Mouse (Mus musculus): ENCODE results near the gene Mrpl23.
A peak's percentile ranks its signal among the peaks of the same experiment; 100 is the strongest.

The Mrpl23 gene

DNA sequence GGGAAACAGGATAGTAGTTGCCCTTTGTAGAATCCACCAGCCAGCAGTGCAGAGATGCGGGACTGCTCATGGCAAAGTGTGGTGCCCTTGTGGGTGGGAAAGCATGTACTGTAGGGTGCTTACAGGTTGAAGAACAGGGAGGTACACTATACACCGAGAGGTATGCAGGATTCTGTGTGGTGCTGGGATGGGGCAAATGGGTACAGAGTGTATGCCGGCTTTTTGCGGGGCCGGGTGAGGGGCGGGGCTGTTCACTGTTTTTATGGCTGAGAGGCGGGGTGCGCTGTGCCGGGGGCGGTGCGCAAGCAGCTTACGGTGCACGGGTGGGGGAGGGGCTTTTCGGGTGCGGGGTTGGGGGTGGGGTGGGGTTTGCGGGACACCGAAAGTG lies at the start of gene Mrpl23:
Gene Mrpl23, plus strand, starts transcription at position 16 of the 388 bp plus-strand sequence.
- no peak for DNase-seq (ENCODE audit: low spot score)

DNA sequence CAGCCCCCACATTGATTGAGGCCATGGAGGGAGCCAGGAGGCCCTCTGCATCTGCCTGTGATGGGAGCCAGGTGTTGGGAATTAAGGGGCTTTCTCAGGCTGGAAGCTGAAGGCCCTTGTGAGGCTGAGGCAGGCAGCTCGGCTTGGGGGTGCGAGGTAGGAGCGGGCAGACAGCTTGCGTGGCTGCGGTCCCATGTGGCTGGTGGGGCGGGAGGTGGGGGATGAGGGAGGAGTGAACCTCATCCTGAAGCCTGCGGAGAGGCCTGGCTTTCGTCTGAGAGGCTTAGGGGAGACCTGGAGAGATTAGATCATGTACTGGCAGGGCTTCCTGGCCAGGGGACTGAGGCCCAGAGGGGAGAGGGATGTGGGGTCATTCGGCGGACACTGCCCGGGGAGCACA lies 49.4 kb upstream of the Mrpl23 start:
- no peak for DNase-seq (ENCODE audit: low spot score)

DNA sequence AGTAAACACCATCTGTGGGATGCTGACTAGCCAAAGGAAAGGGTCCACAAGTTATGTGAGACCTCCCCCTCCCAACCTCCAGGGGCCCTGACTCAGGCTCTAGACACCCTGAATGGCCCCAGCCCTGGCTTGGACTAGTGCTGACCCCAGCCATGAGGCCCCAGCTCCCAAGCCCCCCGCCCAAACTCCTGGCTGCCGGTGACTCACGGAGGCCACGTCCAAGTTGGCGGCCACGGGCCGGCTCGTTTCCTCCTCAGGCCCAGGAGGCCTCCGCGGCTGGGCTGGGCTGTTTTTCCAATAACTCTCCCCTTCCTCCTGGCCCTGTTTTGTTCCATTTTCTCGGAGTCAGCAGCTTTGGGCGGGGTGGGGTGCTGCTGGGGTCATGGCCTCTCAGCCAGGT lies 47.7 kb upstream of the Mrpl23 start:
- peak; percentile 9 for DNase-seq (ENCODE audit: low spot score)

DNA sequence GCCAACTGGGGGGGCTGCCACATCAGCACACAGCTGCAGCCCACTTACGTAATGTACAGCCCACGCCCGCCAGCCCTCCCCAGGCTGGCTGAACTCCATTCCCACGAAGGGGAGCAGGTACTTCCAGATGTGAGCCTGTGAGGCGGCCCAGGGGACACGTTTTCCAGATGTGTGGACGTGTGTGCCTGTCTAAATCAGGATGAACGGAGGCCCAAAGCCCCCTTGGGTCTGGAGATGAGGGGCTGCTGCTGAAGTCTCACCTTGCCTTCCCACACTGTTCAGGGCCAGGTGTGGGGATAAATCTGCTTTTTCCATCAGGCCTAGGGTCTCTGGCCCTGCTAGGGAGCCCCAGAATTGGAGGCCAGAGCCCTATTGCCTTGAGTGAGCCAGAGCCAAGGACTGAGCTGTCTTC lies 45.7 kb upstream of the Mrpl23 start:
- DNase-seq (ENCODE audit: low spot score): no peak

DNA sequence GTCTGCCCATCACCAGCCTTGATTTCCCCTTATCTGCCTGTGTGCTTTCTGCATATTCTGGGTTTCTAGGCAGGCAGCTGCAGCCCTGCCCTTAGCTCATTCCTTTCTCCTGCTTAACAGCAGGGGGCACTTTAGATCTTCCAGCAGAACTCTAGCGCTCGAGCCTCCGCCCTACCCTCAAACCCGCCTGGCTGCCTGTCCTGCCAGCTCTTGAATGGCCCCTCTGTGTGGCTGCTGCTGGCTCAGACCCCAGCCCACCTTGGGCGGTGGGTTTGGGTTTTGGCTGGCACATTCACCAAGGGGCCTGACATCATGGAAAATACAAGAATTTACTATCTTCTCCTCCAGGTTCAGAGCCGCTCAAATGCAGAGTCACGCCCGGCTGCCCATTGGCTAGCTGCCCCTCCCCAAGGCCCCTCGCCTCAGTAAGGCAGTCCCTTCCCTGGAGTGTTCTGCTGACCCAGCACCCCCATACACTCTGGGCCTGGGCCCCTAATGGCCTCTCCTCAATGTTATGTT lies 45.1 kb upstream of the Mrpl23 start:
- DNase-seq (ENCODE audit: low spot score): no peak

DNA sequence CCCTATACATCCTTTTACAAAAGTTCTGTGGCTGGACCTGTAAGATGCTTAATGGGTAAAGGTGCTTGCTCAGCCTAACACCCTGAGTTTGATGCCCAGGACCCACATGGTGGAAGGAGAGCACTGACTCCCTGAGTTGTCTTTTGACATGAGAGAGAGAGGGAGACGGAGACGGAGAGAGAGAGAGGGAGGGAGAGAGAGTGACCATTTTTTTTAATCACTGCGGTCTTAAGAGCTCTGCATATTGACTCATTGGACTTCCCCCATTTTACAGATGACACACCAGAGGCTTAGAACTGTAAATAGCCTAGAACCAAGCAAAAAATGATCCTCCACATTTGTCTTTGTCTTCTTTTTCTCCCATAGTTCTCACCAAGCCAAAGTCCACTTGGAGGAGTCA lies 44.4 kb upstream of the Mrpl23 start:
- DNase-seq (ENCODE audit: low spot score): no peak

DNA sequence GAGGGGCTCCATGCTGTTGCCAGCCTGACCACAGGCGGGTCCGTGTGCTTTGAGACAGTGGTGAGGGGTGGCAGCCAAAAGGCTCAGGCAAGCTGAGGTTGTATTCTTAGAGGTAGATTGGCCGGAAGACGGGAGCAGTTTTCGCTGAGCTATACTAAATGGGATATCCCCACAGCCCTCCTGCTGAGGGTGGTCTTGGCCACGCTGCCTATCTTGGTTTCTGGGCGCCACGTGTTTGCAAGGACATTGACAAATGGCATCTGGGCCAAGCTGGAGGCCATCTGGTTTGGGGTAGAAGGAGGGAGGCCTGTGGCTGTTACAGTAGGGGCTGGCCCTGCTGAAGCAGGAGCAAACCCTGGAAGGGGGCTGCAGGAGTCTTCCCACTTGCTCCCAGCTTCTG lies 39.0 kb upstream of the Mrpl23 start:
- DNase-seq (ENCODE audit: low spot score): no peak

DNA sequence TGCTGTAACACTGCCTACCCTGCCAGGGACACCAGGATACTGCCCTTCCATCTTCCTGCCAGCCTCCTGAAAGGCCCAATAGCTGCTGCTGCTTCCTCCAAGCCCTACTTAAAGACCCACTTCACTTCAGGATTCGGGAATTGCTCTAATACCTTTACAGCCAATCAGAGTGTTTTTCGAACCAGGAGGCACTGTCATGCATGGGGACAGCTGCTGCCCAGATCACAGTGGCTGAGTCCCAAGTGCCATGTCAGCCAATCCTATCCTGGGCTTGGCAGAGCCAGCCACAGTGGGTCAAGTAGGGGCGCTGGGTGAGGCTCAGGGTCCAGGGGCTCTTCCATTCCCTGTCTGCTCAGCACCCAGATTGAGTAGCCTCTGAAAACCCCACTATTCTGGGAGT lies 36.3 kb upstream of the Mrpl23 start:
- no peak for DNase-seq (ENCODE audit: low spot score)

DNA sequence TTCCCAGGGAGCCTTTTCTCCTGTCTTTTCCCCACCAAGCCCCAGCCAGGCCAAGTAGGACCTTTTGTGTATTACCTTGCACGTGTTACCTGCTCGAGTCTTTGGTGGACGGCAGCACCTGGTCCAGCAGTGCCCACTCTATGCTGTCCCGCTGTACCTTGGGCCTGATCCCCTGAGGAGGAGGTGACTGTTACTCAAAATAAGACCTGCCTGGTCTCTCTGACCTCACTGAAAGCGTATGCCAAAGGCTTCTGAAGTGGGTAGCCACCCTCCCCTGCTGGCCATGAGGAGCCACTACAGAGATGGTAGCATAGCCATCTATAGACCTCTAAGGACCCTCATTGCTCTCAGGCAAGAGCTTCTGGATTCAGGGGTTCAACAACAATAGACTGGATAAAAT lies 35.7 kb upstream of the Mrpl23 start:
- DNase-seq (ENCODE audit: low spot score): no peak

DNA sequence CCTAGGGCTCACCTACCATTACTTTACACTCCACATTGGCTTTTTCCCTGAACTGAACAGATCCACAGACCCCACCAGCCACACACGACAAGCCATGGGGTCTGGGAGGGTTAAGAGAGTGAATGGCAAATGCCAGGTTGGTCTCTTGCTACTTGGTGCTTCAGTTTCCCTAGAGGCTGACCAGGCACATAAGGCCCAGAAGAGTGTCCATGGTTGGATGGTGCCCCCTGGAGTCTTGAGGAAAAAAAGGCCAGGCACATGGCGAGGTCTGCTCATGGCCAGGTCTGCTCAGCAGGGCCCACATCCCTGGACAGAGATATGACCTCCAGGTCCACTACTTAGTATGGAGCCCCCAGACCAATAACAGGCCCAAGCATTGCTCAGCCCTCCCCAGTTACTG lies 34.7 kb upstream of the Mrpl23 start:
- DNase-seq (ENCODE audit: low spot score): no peak

DNA sequence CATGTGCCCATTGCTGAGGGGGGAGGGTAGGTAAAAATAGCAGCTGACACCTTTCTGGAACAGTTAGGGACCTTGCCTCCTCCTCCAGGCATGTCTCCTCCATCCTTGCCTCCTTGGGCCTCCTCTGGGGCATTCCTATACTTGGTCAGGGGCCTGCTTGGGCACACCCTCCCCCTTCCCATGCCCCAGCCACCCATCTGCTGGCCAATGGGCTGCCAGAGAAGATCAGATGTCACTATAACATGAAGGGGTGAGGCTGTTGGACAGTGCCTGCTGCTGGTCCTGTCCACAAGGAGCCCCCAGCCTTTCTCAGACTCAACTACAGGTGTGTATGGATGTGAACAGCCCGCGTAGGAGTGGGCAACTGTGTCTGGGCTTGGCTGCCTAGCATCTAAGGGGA lies 33.9 kb upstream of the Mrpl23 start, which contains the start of gene Tnnt3:
Gene Tnnt3, plus strand, starts transcription at position 262 of the 400 bp plus-strand sequence.
- no peak for DNase-seq (ENCODE audit: low spot score)

DNA sequence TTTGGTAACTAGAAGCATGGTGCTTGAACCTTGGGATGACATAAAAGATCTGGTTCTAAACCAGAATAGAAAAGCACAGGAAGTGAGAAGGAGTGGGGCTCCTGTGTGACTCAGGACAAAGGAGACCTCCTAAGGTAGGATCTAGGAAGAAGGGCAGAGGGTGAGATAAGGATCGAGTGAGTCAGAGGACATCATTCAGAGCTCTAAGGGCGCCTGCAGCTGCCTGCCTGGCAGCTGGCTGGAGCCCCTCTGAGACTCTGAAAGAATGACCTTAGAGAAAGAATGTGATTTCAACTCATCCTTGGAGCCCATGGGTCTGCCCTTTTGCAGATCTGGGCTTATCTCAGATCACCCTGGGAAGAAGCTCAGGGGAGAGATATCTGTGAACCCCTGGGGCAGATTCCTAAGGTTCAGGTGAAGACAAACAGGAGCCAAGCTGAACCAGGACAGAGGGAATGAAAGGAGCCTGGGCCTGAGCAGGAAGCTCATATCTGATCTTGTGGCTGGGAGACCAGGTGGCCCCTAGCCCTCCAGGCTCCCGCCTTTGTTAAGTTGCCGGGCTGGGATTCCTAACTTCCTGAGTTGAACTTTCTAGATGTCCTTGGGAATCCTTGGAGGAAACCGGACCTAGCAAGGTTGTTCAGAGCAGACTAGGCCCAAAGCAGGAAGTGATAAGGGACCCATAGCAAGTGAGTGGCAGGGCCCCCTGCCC lies 33.3 kb upstream of the Mrpl23 start:
- no peak for DNase-seq (ENCODE audit: low spot score)

DNA sequence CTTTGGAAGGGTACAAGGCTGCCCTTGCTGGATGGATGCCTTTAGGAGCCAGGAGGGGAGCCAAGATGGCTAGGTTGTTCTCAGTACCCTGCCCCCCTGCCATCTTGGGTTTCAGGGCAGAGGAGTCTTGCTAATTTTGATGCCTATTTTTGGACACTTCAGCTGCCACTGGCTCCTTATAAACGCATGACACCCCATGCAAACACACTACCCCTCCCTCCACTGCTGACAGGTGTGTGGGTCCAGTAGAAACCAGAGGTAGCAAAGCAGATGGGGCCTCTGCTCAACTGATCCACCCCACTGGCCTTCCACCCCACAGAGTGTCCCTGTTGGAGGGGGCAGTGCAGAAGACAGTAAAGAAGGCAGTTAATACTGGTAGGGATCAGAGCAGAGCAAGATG lies 32.5 kb upstream of the Mrpl23 start:
- DNase-seq (ENCODE audit: low spot score): no peak

DNA sequence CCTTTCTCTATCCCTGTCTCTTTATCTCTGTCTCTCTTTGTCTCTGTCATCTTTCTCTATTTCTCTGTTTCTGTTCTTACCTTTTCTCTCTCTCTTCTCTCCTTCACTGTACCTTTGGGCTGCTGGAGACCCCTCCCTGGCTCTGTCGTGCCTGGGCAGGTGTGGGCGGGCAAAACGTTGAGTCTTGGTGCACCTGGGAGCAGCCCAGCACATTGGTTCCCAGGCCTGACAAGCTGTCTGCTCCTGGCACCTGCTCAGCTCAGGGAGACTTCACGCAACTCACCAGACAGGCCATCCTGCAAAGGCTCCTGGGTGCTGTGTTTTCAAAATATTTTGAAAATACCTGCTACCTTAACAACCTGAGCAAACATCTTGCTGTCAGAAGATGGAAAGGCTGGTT lies 29.3 kb upstream of the Mrpl23 start:
- no peak for DNase-seq (ENCODE audit: low spot score)

DNA sequence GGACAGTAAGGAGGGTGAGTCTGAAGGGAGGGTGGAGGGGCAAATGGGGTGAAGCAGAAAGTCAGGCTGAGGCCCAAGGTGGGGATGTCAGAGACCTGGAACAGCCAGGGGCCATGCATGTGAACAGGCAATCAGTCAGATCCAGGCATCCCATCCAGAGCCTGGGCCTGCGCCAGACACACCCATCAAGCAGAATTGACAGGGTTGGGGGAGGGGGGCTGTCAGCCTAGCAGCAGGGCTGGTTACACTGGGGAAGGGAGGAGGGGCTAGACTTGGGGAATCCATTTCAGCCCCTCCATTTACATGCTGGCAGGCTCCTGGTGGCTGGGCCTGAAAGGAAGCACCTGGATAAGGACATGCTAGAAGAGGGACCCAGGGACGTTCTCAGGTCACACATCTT lies 26.5 kb upstream of the Mrpl23 start:
- no peak for DNase-seq (ENCODE audit: low spot score)

DNA sequence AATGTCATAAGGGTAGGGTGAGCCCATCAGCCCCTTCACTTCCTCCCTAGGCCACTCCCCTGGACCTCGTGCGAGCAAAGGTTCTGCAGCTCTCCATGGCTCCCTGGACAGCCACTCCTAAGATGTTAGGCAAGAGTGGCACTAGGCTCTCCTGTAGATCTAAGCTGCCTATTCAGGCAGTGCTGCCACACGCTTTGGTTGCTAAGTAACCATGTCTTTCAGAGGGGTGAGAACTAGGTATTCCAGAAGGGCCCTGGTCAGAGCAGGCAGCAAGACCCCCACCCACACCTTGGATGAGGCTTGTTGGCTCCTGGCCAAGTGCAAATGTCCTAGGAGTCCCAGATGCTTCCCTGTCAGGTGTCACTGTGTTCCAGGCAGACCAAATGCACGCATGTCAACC lies 26.0 kb upstream of the Mrpl23 start:
- no peak for DNase-seq (ENCODE audit: low spot score)

DNA sequence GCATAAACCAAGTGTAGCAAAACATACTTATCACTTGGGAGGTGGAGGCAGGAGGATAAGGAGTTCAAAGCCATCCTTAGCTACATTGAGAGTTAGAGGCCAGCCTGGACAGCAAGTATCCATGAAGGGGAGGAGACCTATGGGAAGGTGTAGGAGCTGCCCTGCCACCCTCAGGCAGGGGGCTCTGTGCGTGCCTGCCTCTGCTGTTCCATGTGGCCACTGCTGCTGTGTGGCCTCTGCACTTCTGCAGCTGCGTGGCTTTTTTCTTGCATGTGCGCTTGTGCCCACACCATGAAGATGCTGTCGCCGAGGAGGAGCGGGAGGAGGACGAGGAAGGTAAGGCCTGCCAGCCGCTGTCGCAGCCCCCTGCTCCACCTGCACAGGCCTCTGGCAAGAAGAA lies 25.0 kb upstream of the Mrpl23 start:
- DNase-seq (ENCODE audit: low spot score): no peak

DNA sequence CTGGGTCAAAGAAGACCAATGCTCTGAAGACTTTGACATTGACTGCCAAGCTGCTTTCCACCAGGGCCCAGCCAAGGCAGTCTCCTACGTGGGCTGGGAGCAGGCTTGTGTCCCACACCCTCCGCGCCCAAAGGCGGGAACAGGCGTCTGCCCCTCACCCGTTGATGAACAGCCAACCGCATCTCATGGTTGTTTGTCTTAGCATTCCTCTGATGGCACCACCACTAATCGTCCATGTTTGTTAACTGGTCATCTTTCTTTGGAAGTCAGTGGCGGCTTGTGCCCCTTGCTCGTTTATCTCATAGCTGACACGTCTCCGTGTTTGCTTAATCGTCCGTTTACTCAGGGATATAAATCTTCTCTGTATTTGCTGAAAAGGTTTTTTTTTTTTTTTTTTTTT lies 23.0 kb upstream of the Mrpl23 start:
- no peak for DNase-seq (ENCODE audit: low spot score)

DNA sequence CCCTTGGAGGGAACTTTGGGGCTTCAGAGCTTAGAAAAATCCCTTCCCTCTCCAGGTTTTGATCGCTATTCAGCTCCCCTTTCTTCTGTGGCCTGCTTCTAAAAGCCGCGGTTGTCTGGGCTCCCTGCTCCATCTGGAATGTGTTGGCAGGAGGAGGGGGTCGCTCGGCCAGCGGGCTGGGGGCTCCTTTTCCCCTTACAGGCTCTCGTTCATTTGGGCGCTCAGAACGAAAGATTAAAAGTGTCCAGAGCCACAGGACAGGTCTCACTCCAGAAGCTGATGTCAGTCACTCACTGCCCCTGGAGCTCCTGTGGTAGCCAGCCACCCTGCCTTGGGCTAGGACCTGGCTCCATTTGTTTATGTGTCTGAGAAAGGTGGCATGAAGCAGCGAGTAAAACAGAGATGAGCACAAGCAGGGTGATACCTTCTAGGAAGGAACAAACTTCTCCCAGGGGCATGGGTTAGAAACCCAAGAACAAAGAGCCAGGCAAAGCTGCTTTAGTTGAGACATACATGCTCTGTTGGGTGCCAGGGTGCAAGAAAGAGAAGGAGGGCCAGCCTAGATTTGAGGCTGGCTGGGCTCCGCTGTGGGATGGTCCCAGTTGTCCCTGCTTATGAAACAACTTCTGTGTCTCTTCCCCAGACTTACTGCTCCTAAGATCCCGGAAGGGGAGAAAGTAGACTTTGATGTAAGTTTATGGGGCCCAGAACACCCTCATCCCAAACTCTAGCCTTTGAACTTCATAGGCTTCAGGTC lies 22.3 kb upstream of the Mrpl23 start:
- no peak for DNase-seq (ENCODE audit: low spot score)

DNA sequence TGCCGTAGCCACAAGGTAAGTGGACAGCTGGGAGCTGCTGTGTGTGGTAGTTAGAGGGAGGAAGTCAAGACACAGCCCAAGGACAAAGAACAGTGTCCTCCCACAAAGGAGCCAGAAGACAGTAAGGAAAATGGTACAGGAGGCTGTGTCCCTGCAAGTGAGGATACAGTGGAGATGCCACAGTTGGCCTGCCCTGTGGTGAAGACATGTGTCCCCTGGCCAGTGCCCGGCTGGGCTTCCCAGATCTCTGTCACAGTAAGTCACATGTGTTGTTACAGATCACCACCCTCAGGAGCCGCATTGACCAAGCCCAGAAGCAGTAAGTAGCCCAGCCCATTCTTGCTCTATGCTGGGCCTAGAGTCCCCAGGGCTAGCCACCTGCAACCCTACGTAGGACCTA lies 18.4 kb upstream of the Mrpl23 start:
- DNase-seq (ENCODE audit: low spot score): no peak

DNA sequence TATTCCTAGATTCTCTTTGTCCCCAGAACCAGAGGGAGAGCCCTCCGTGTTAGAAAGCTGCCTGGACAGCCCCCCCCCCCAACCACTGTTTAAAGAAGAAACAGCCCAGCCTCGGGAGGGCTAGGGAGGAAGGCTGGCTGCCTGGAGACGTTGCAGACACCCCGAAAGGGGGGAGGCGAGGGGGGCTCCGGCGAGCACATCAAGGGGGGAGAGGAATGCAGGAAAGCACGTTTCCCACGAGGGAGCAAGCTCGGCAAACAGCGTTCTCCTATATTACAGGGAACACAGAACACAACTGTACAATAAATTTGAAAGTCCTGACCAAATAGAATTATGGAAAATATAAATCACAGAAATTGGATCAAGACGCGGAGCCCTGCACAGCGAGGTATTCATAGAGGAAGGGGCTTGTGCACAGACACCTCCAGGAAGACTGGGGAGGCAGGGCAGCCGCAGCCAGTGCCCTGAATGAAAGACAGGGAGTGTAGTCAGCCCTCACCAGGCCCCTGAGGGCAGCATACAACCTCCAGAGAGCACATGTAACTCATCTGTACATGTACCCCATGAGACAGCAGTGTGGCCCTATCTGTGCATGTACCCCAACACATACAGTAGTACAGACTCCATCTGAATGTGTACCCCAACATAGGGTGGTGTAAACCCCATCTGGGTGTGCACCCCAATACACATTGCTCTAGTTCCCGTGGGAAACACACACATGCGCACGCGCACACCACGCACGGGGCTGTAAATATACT lies 16.1 kb upstream of the Mrpl23 start:
- DNase-seq (ENCODE audit: low spot score): no peak

DNA sequence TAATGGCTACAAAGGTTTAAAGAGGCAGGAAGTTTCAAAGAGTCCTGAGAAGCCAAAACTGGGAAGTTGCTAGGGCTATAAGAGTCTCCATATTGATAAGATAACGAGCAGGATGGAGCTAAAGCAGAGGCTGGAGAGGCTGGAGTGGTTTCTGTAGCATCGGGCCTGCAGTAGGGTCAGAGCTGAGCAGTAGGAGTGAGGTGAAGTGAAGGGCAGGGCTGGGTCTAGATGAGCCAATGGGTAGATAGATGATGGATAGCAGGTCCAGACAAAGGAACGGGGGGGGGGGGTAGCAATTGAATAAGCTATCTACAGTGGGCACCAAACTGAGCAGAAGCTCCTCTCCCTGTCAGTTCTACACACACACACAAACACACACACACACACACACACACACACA lies 15.0 kb upstream of the Mrpl23 start:
- DNase-seq (ENCODE audit: low spot score): no peak

DNA sequence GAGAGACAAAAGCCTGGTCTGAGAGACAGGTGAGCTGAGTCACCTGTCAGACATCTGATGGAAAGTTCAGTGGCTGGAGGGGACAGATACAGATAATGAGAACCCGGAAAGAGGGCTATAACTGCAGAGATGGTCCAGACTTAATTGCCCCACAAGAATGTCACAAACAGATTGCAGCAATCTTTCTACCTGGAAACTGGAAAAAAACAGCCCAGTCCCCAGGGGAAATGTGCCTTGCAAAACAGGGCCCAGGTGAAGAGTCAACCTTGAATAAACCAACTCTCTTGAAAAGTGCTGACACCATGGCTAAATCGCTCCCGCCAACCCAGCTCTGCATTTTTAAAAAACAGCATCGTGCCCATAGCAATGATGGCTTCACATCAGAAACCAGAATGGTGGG lies 12.2 kb upstream of the Mrpl23 start:
- DNase-seq (ENCODE audit: low spot score): no peak
